Mouse (Mus musculus) G1E (cell line): ENCODE measurements around the gene Eml1. TPM values are rescaled to one million over a fixed set of nuclear protein-coding genes. Genes with fewer than 3 reads are reported as not detected.

Experiments
- ATAC-seq: 2 replicates; pipeline ENCODE4 v1.8.0; 2016; ENCODE audit warnings: mild to moderate bottlenecking; ENCODE audit not compliant: insufficient number of reproducible peaks, poor library complexity, low FRiP score, severe bottlenecking; ENCODE audit errors: extremely low read depth
- DNase-seq: peaks from one replicate; pipeline ENCODE4 v3.0.0; 2012; ENCODE audit warnings: low spot score
- H3K27me3 ChIP-seq: 2 replicates; pipeline ENCODE4 v1.6.1; 2012; ENCODE audit warnings: mild to moderate bottlenecking, low read length, inconsistent platforms; ENCODE audit not compliant: insufficient read depth
- H3K36me3 ChIP-seq: replicated peaks from 2 replicates; pipeline ENCODE3; 2012; ENCODE audit warnings: mild to moderate bottlenecking, inconsistent platforms
- H3K4me1 ChIP-seq: 2 replicates; pipeline ENCODE4 v1.6.1; 2012; ENCODE audit warnings: low read depth, low read length, inconsistent platforms, mixed read lengths; ENCODE audit not compliant: insufficient read depth
- H3K4me3 ChIP-seq: 2 replicates; pipeline ENCODE4 v1.5.1; 2012; ENCODE audit warnings: low read depth, mild to moderate bottlenecking, inconsistent platforms, low read length, moderate library complexity, mixed read lengths
- H3K9me3 ChIP-seq: replicated peaks from 2 replicates; pipeline ENCODE4 v1.6.1; 2012; ENCODE audit warnings: inconsistent platforms
- CTCF ChIP-seq: IDR thresholded peaks from 2 replicates; pipeline ENCODE4 v1.5.1; 2012; ENCODE audit warnings: low read depth, low read length, inconsistent platforms, mixed read lengths
- GATA1 ChIP-seq: IDR thresholded peaks from 2 replicates; pipeline ENCODE4 v1.6.1; 2012; ENCODE audit warnings: borderline replicate concordance, low read length, inconsistent platforms, mixed read lengths
- GATA2 ChIP-seq: IDR thresholded peaks from 2 replicates; pipeline ENCODE4 v1.6.1; 2012; ENCODE audit warnings: low read depth, low read length, inconsistent platforms, borderline replicate concordance
- POLR2AphosphoS5 ChIP-seq: IDR thresholded peaks from 2 replicates; pipeline ENCODE4 v1.6.1; 2012; ENCODE audit warnings: low read depth, low read length, inconsistent platforms; ENCODE audit not compliant: insufficient replicate concordance
- TAL1 ChIP-seq: conservative IDR thresholded peaks from 2 replicates; pipeline ENCODE4 v1.6.1; 2012; ENCODE audit warnings: low read depth, low read length, inconsistent platforms, mixed read lengths
- polyA plus RNA-seq: library from polyadenylated mRNA; stranded (reverse); fragments of >175 nt; gene quantifications from 2 replicates; pipeline ENCODE4 v1.2.3, GENCODE M21; 2012
- total RNA-seq, 2 experiments: library from RNA; stranded (forward) in 1 of 2; stranded (reverse) in 1 of 2; fragments of 200-1000 nt in 1 of 2; fragments of >200 nt in 1 of 2; fragmentation: Nextera tagmentation in 1 of 2; gene quantifications; 2 replicates each; pipeline ENCODE4 v1.2.3; 2014 to 2017

Eml1 gene
- total and polyA plus RNA-seq, 3 experiments, result 0.05 TPM; not detected in 2

DNA sequence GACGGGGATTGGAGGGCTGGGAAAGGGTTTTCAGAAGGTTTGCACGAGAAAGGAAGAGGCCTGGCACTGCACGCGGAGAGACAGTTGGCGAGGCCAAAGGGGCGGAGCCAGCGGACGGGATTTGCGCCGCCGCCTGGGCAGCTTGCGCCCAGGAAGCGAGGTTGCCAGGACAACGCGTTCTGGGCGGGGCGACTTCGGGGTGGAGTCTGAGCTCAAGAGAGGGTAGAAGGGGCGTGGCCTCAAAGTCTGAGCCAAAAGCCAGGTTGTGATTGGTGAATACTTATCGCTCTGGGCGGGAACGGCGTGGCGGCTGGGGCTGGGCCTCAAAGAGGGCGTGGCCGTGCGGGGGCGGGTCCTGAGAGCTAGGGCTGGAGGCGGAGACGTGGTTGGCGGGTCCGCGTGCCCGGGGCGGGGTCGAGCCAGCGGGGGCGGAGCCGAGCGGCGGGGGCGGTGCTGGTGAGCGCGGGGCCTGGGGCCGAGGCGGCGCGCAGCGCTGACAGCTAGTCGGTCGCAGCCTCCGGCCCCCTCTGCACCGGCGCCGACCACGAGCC, 36.8 kb upstream of the Eml1 start, which contains the start of gene Cyp46a1:
Gene Cyp46a1 (plus strand): TSS at position 487 of the 551 bp plus-strand sequence.
- Histone ChIP-seq H3K4me1 (no peaks in the 10 kb centered on the region), H3K36me3 (no peaks in the 10 kb centered on the region), H3K4me3 (no peak within 1 kb of the TSS; the same call in 1 of the 2 replicates), H3K27me3 (peaks cover 3% of the 10 kb centered on the region; the same call in 1 of the 2 replicates), H3K9me3 (peaks cover 89% of the 10 kb centered on the region)
- TF ChIP-seq GATA1, result no peak
- no peak for TF ChIP-seq GATA2
- no peak for TF ChIP-seq CTCF
- no peak for TF ChIP-seq TAL1
- TF ChIP-seq POLR2AphosphoS5, result no peak
- no peak for DNase-seq
- ATAC-seq, result no peak

DNA sequence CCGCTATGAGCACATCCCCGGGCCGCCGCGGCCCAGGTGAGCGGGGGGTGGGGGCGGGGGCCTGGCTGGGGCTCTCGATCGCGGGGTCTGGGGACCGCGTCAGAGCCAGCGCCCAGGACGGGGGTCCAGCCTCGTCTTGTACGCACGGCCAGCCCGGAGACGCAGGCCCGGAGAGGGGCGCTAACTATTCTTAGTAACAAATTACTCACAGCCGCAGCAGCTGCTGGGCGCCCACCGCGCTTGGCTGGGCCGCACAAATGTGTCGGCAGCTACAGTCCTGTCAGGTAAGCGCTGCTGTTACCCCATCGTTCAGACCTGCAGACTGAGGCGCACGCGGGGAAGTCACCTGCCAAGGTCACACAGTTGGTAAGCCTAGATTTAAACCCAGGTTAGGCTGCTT, 36.2 kb upstream of the Eml1 start:
- H3K27me3 ChIP-seq, result peaks cover 3% of the 10 kb centered on the region; the same call in 1 of the 2 replicates
- H3K36me3 ChIP-seq, result no peaks in the 10 kb centered on the region
- no peak for DNase-seq
- peaks cover 90% of the 10 kb centered on the region for H3K9me3 ChIP-seq
- no peak overlapping the region; the same call in 1 of the 2 replicates for H3K4me3 ChIP-seq
- TF ChIP-seq TAL1, result no peak
- TF ChIP-seq GATA2, result no peak
- no peak for TF ChIP-seq GATA1
- H3K4me1 ChIP-seq, result no peaks in the 10 kb centered on the region
- ATAC-seq, result no peak

DNA sequence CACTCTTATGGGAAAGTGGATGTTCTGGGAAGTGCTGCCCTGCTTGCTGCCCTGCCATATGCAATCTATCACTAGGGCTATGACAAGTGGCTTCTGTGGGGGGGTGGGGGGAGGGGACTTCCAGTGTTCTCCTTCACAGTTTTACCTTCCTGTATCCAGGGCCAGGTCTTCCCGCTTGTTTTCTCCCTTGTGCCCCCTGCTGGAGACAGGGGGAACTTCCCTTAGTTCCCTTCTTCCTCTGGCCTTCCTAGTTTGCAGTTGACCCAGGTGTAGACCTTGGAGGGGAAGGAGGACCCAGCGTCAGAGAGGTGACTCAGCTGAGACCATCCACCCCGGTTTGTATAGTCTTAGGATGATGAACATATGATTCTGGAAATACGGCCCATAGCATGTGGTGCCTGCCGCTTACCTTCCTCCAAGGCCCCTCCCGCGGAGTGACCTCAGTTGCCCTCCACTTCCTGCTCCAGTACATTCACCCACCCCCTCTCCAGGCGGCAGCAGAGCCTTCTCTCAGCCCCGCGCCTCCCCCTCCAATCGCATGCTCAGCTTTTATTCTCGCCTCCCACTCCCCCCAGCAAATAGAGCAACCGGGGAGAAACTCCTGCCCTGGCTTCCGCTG, 32.1 kb upstream of the Eml1 start:
- ATAC-seq, result no peak
- H3K4me1 ChIP-seq, result no peaks in the 10 kb centered on the region
- H3K4me3 ChIP-seq, result no peak overlapping the region
- peaks cover 3% of the 10 kb centered on the region; the same call in 1 of the 2 replicates for H3K27me3 ChIP-seq
- no peaks in the 10 kb centered on the region for H3K36me3 ChIP-seq
- peaks cover 92% of the 10 kb centered on the region for H3K9me3 ChIP-seq
- TF ChIP-seq TAL1 (no peak), CTCF (0 out of 2 replicates have a peak, but pooled peaks have one; percentile 4)
- no peak for DNase-seq

DNA sequence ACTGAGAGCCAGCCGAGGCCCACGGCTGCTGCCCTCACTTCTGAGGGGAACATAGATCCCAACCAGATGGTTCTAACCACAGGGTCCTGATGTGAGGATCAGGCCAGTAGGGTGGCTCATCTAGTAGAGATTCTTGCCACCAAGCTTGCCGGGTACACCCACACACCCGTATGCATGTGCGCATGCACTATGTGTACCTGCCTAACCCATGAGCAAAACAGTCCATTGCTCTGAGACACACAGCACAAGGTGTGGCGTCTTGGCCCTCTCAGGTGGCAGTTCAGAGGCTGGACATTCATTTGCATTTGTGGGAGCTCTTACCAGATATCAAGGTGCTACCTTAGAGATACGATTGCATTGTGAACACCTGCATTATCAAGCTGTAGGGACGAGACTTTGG, 22.6 kb upstream of the Eml1 start:
- H3K9me3 ChIP-seq, result peaks cover 92% of the 10 kb centered on the region
- H3K27me3 ChIP-seq, result no peaks in the 10 kb centered on the region
- no peaks in the 10 kb centered on the region for H3K36me3 ChIP-seq
- no peaks in the 10 kb centered on the region for H3K4me1 ChIP-seq
- DNase-seq (no peak), ATAC-seq (no peak)
- H3K4me3 ChIP-seq, result no peak overlapping the region
- no peak for TF ChIP-seq TAL1
- no peak for TF ChIP-seq POLR2AphosphoS5
- no peak for TF ChIP-seq GATA1
- TF ChIP-seq CTCF, result no peak

DNA sequence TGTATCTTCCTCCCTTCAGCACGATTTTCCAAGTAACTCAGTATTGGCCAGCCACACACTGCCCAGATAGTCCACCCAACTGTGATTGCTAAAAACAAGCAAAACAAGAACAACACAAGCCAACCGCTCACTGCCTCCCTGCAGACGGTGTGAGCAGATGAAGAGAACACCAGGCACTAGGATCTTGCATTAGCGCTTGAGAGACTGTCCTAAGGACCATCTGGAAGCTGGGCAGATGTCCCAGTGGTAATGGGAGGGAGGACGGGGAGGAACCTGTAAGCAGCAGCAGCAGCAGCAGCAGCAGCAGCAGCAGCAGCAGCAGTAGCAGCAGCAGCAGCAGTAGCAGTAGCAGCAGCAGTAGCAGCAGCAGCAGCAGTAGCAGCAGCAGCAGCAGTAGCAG, 21.7 kb upstream of the Eml1 start:
- H3K27me3 ChIP-seq, result no peaks in the 10 kb centered on the region
- no peak for TF ChIP-seq TAL1
- TF ChIP-seq CTCF, result no peak
- TF ChIP-seq GATA1, result no peak
- no peak for DNase-seq
- no peaks in the 10 kb centered on the region for H3K36me3 ChIP-seq
- no peaks in the 10 kb centered on the region for H3K4me1 ChIP-seq
- H3K4me3 ChIP-seq, result no peak overlapping the region
- peaks cover 92% of the 10 kb centered on the region for H3K9me3 ChIP-seq
- no peak for ATAC-seq

DNA sequence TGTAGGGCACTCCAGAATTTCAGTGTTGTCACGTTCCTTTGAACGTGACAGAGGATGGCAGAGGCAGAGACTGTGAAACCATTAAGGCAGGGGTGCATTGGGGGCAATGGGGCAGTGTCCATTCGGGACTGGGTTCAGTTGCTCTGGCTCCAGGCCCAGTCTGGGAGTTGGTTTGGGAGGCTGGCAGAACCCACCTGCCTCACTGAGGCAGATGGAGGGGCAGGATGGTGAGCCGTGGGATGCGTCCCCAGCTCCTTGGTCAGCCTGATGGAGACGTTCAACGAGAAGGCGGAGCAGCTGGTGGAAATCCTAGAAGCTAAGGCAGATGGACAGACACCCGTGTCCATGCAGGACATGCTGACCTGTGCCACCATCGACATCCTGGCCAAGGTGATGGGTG, 19.8 kb upstream of the Eml1 start:
- no peaks in the 10 kb centered on the region for H3K27me3 ChIP-seq
- no peak overlapping the region for H3K4me3 ChIP-seq
- TF ChIP-seq CTCF (no peak), GATA2 (no peak), TAL1 (no peak), POLR2AphosphoS5 (no peak)
- no peaks in the 10 kb centered on the region for H3K4me1 ChIP-seq
- ATAC-seq, result no peak
- H3K36me3 ChIP-seq, result no peaks in the 10 kb centered on the region
- DNase-seq, result no peak
- peaks cover 90% of the 10 kb centered on the region for H3K9me3 ChIP-seq

DNA sequence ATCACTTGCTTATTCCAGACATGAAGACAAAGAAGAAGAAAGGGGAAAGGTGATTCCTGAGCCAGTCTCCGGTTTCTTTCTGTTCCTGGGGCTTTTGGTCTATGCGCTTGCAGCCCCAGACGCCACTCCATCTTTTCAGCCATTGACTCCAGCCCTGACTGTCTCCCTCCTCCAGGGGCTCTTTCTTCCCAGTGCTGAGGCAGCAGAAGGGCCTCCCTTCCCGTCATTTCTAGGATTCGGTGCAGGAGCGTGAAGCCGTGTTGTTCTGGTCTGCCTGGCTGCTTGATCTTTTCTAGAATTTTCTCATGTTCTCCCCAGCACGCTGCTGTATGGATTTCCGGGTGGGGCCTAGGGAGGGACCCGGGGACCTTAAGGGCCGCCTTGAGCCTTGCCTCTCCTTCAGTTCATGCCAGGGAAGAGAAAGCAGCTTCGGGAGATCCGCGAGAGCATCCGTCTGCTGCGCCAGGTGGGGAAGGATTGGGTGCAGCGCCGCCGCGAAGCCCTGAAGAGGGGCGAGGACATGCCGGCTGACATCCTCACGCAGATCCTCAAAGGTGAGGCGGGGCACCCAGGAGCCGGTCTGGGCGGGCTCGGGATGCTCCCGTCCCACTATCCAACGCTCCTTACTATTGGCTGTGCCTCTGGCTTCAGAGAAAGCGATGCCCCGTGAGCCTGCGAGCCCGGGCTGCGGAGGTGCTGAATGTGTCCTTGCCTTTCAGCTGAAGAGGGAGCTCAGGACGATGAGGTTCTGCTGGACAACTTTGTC, 18.2 kb upstream of the Eml1 start:
- Histone ChIP-seq H3K4me3 (no peak overlapping the region), H3K4me1 (no peaks in the 10 kb centered on the region), H3K27me3 (no peaks in the 10 kb centered on the region), H3K36me3 (no peaks in the 10 kb centered on the region), H3K9me3 (peaks cover 92% of the 10 kb centered on the region)
- DNase-seq (no peak), ATAC-seq (no peak)
- no peak for TF ChIP-seq CTCF
- TF ChIP-seq TAL1, result no peak
- no peak for TF ChIP-seq GATA2
- no peak for TF ChIP-seq GATA1
- no peak for TF ChIP-seq POLR2AphosphoS5
